In genomic region chr17:26525316-26525715, GRCm38 (mm10) we compare ENCODE assay signal across 11 mouse cellular contexts. TPM values are rescaled to one million over a fixed set of nuclear protein-coding genes. Genes with fewer than 3 reads are reported as not detected.
DNase-seq lines count a peak whose midpoint lies in the region; ATAC-seq and TF ChIP-seq lines count a peak whose summit lies in the region.
"Had no signal": no experiment of that assay in that cellular context is flagged by ENCODE, and none has a peak within 500 bp of the region (broad histone marks: within the 10 kb centered on the region; RNA-seq: fewer than 3 reads in every experiment).

No protein-coding gene starts in this region.

- WGBS in hindbrain, postnatal 0 days, result 35% methylated on average over 7 of the region's 7 CpGs
- 74% methylated on average over 7 of the region's 7 CpGs for WGBS in hindbrain, embryonic 13.5 days

- H3K27me3 ChIP-seq in hindbrain, postnatal 0 days (ENCODE audit: insufficient read depth, low read length), result no peaks in the 10 kb centered on the region
- 0 out of 2 replicates have a peak, but pooled peaks cover 2% of the 10 kb centered on the region for H3K27me3 ChIP-seq in hindbrain, embryonic 13.5 days
- H3K27me3 ChIP-seq: stomach, embryonic 15.5 days had no signal

- no peak overlapping the region for H3K4me2 ChIP-seq in hindbrain, postnatal 0 days (ENCODE audit: low read depth, low read length)
- H3K4me2 ChIP-seq in hindbrain, embryonic 13.5 days, result no peak overlapping the region
- H3K4me2 ChIP-seq: liver, embryonic 13.5 days; stomach, embryonic 15.5 days had no signal

- H3K4me3 ChIP-seq in hindbrain, postnatal 0 days (ENCODE audit: low read length), result no peak overlapping the region
- H3K4me3 ChIP-seq in hindbrain, embryonic 13.5 days, result no peak overlapping the region
- H3K4me3 ChIP-seq: liver, embryonic 13.5 days; stomach, embryonic 15.5 days had no signal

- no peaks in the 10 kb centered on the region for H3K9me3 ChIP-seq in hindbrain, postnatal 0 days (ENCODE audit: low read length)
- H3K9me3 ChIP-seq in hindbrain, embryonic 13.5 days, result no peaks in the 10 kb centered on the region
- H3K9me3 ChIP-seq: liver, embryonic 13.5 days; stomach, embryonic 15.5 days had no signal

- H3K27ac ChIP-seq in hindbrain, postnatal 0 days, result no peak overlapping the region
- H3K27ac ChIP-seq in hindbrain, embryonic 13.5 days, result no peak overlapping the region
- H3K27ac ChIP-seq: liver, embryonic 13.5 days; stomach, embryonic 15.5 days had no signal

- TF ChIP-seq CTCF in hindbrain, postnatal 0 days (IDR thresholded peaks at IDR 0.05; ENCODE audit: low read depth), result no peak

- no peaks in the 10 kb centered on the region for H3K4me1 ChIP-seq in hindbrain, postnatal 0 days (ENCODE audit: insufficient read depth, low read length)
- no peaks in the 10 kb centered on the region for H3K4me1 ChIP-seq in hindbrain, embryonic 13.5 days (replicated peaks)
- H3K4me1 ChIP-seq: stomach, embryonic 15.5 days had no signal

- DNase-seq in hindbrain, postnatal 0 days (ENCODE audit: low spot score), result peak; percentile 68
- DNase-seq in testis, postnatal 10 days (ENCODE audit: low spot score), result peak; percentile 46
- no peak for DNase-seq in testis, postnatal 14 days (ENCODE audit: low spot score)
- DNase-seq in frontal cortex, postnatal 10 days (ENCODE audit: low spot score in 2 of 2), result peak; percentile 31 to 42
- DNase-seq in lung, postnatal 36 days, result peak; percentile 53
- no peak for DNase-seq in natural killer cell, adult 2 months (ENCODE audit: low spot score in 2 of 2)
- DNase-seq: liver, embryonic 13.5 days had no signal

- ATAC-seq in hindbrain, postnatal 0 days, result peak; percentile 72; the same call in 1 of the 2 replicates
- ATAC-seq in hindbrain, embryonic 13.5 days (ENCODE audit: low FRiP score), result no peak
- no peak for ATAC-seq in erythroid progenitor cell, adult 5-6 weeks (replicated peaks; ENCODE audit: low FRiP score, poor library complexity, severe bottlenecking)
- ATAC-seq: intestine, postnatal 0 days had no signal

- no peaks in the 10 kb centered on the region for H3K36me3 ChIP-seq in hindbrain, postnatal 0 days (ENCODE audit: insufficient read depth, low read length)
- no peaks in the 10 kb centered on the region for H3K36me3 ChIP-seq in hindbrain, embryonic 13.5 days
- H3K36me3 ChIP-seq: liver, embryonic 13.5 days; stomach, embryonic 15.5 days had no signal

- H3K9ac ChIP-seq in hindbrain, postnatal 0 days (replicated peaks; ENCODE audit: low read length), result no peak overlapping the region
- H3K9ac ChIP-seq in hindbrain, embryonic 13.5 days, result no peak overlapping the region
- H3K9ac ChIP-seq: liver, embryonic 13.5 days; stomach, embryonic 15.5 days had no signal

RNA-seq across cellular contexts. Expression of gene Ergic1, which starts 36.0 kb away (rescaled TPM):
- 235 and 250 TPM in 2 replicates for total RNA-seq in hindbrain, postnatal 0 days (2014; rRNA removed)
- polyA plus RNA-seq in hindbrain, postnatal 0 days (2015; fragmentation: Nextera tagmentation; extraction: Ambion mirVana), result 81.2 and 93.5 TPM in 2 replicates
- polyA plus RNA-seq in hindbrain, embryonic 13.5 days (2015; fragmentation: Nextera tagmentation; extraction: Ambion mirVana), result 86.8 and 90.1 TPM in 2 replicates
- total RNA-seq in erythroid progenitor cell, adult 5-6 weeks (2015; ENCODE audit: low replicate concordance), result 6.7 and 12.6 TPM in 2 replicates
- 3.7 and 3.9 TPM in 2 replicates for total RNA-seq in erythroid progenitor cell, adult 5-6 weeks (2017; ENCODE audit: low replicate concordance)

RNA-seq across cellular contexts. Expression of gene Dusp1, which starts 36.6 kb away (rescaled TPM):
- total RNA-seq in hindbrain, postnatal 0 days (2014; rRNA removed), result 50.5 and 51.4 TPM in 2 replicates
- 25.3 and 27.0 TPM in 2 replicates for polyA plus RNA-seq in hindbrain, postnatal 0 days (2015; fragmentation: Nextera tagmentation; extraction: Ambion mirVana)
- 34.5 and 35.5 TPM in 2 replicates for polyA plus RNA-seq in hindbrain, embryonic 13.5 days (2015; fragmentation: Nextera tagmentation; extraction: Ambion mirVana)
- total RNA-seq in erythroid progenitor cell, adult 5-6 weeks (2015; ENCODE audit: low replicate concordance), result 156 and 175 TPM in 2 replicates
- 20.0 and 35.4 TPM in 2 replicates for total RNA-seq in erythroid progenitor cell, adult 5-6 weeks (2017; ENCODE audit: low replicate concordance)

Comparison
In these comparisons a context has a peak if more than half of its experiments do, and no peak if none do; other contexts are left out.
1. DNase-seq: peak in hindbrain, postnatal 0 days (single experiment), testis, postnatal 10 days (single experiment), frontal cortex, postnatal 10 days (2 of 2) and lung, postnatal 36 days (single experiment); none in testis, postnatal 14 days (single experiment) and natural killer cell, adult 2 months (0 of 2).
2. RNA of gene Ergic1, which starts 36.0 kb away (total RNA-seq): 235 to 250 TPM in hindbrain, postnatal 0 days; 3.7 to 12.6 TPM in erythroid progenitor cell, adult 5-6 weeks; every median in the first group is over 10 times any median in the second.